Mouse (Mus musculus): ENCODE measurements around the gene Olfr1358.
"Not testable (repeated sequence)": the region's sequence is repeated elsewhere in the genome, so short reads cannot be mapped to it uniquely, and the experiment has no call there.

Gene Olfr1358

DNA sequence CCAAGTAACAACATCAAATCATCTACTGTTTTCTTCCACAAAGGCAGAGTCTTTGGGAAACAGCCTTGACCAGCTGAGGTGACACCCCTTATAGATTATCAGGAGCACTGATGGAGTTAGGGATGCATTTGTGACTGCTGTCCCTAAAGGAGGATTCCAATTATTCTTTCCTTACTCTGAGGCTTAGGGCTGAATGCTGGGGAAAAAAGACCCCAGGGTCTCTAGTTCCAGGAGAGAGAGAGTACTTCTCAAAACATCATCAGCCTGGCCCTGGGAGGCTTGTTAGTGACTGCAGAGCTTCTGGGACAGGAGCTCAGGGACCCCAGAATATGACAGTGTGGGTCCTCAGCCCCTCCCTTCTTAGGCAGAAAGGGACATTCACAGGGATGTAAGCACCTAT is at the start of gene Olfr1358:
Olfr1358 (plus strand) TSS at position 301 of the 400 bp plus-strand sequence.
- no peak for DNase-seq

GRCm38 (mm10) chr10:78467761-78468310 is 49.4 kb upstream of the Olfr1358 start:
- no peak for DNase-seq

- no peak for DNase-seq
These were observed 46.5 kb upstream of the Olfr1358 start for GRCm38 (mm10) chr10:78470582-78471313.

- DNase-seq, result no peak
These were observed 45.2 kb upstream of the Olfr1358 start for GRCm38 (mm10) chr10:78472046-78472445.

GRCm38 (mm10) chr10:78473434-78473833 is 43.8 kb upstream of the Olfr1358 start:
- no peak for DNase-seq

DNA sequence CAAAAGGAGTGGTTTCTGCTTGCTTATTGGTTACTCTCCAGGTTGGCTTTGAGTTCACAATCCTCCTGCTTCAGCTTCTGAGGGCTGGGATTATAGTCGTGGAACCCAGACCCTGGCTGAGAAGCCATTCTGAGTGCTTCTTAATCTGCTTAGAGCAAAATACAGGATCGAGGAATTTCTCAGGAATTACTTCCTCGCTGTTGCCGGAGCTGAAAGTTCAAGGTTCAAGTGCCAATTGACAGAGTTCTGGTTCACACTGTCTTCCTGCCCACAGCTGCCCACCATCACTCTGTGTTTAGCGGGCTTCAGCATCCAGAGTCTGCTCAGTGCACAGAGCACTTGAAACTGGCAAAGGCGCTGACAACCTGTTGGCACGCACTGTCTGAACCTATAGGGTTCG is 42.5 kb upstream of the Olfr1358 start:
- DNase-seq, result no peak

DNA sequence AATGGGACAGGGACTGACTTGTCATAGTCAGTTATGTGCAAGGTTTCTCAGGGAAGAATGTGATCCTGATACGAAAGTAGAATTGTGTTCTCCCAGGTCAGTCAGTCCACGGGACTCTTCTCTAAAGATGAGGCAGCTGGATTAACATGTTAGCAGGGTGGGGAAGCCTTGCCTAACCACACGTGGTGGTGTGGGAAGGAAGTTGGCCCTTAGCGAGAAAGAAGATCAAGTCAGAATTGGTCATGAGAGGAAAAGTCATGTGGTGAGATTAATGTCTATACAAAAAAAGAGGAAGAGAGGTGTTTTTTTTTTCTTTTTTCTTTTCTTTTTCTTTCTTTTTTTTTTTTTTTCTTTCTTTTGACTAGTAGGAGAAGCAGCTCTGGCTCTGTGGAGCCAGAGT is 40.4 kb upstream of the Olfr1358 start:
- DNase-seq, result no peak

GRCm38 (mm10) chr10:78480954-78481927 is 36.0 kb upstream of the Olfr1358 start:
- no peak for DNase-seq

- DNase-seq, result peak; percentile 42
These were observed 35.2 kb upstream of the Olfr1358 start for GRCm38 (mm10) chr10:78481928-78482499.

- not testable (repeated sequence) for DNase-seq
These were observed 31.9 kb upstream of the Olfr1358 start for GRCm38 (mm10) chr10:78485369-78485768.

GRCm38 (mm10) chr10:78486871-78487270 is 30.4 kb upstream of the Olfr1358 start:
- DNase-seq, result no peak

- DNase-seq, result peak; percentile 70
These were observed 29.7 kb upstream of the Olfr1358 start for GRCm38 (mm10) chr10:78487431-78488086.

DNA sequence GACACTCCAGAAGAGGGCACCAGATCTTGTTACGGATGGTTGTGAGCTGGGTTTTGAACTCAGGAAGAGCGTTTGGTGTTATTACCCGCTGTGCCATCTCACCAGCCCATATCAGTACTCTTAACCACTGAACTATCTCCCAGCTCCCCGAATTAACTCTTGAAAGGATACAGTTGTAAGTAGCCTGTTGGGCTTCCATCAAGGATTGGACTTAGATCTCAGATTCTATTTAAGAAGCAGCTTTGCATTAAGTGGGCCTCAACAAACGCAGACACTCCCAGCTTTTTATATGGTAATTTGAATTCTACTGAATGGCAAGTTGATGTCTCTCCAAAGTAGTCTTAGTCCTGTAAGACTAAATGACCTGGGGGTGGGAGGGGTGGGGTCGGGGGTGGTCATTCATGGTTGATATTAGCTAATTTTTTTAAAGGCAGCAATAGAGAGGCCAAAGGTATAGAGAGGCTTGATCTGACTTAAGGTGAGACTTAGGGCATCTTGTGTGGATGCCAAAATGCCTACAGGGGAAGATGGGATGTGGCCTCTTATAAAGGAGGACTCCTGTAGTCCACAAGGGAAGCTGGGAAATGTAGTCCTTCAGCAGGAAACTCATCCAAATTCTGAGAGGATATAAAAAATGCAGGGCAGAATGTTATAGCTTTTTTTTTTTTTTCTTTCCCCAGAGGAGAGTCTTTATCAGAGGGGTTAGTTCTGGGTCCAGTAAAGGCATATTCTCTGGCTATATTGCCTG is 14.1 kb upstream of the Olfr1358 start:
- no peak for DNase-seq

- DNase-seq, result no peak
These were observed 2.6 kb downstream of the Olfr1358 start for GRCm38 (mm10) chr10:78519792-78520191.

- DNase-seq, result no peak
These were observed 3.2 kb downstream of the Olfr1358 start for GRCm38 (mm10) chr10:78520260-78521005.

DNA sequence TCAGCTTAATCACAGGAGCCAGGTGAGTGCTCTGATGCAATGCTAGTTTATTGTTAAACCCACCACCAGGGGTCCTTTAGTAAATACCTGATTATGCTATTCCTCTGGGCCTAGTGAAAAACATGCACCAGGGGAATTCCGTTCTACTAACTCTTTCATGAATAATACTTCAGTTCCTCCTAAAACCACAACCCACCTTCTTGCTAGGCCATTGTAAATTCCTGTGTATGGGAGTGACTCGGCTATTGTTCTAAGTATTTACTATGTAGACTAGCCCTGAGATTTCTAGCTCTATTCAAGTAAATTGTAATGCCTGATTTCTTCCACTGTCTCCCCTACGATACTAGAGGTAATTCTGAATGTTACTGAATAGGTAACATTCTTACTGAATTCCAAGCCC is 7.8 kb downstream of the Olfr1358 start:
- DNase-seq, result not testable (repeated sequence)

DNA sequence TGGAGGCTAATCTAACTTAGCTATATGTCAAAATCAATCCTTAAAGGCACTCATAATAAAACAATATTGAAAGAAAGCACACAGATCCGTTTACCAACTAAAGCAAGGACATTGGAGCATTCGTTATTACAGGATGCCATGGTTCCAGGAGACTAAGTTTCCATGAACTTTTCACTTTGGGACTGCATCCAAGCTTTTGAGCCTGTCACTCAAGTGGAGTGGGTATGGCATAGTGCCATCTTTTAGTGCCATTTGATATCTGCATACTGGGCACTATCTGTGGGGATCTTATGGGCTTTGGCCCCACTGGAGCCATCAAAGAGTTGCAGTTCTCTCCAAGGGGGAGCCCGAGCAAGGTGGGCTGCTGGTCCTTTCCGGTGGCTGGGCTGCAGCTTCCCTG is 8.3 kb downstream of the Olfr1358 start:
- no peak for DNase-seq

DNA sequence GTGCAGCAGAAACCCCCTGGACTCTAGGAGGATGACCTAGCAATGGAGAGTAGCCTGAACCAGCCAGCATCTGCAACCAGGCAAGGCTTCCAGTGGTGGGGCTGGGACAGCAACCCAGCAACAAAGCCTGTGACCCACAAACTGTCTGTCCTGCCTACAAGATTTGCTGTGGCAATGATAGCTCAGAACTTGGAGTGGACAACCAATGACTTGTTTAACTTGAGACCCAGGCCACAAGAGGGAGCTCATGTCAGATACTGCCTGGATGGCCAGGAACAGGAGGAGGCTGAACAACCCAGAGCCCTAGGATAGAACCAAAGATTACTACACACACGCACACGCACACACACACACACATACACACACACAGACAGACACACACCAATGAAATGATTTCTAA is 23.7 kb downstream of the Olfr1358 start:
- DNase-seq, result peak; percentile 10

GRCm38 (mm10) chr10:78565070-78565469 is 47.8 kb downstream of the Olfr1358 start:
- no peak for DNase-seq

- no peak for DNase-seq
These were observed 52.0 kb downstream of the Olfr1358 start for GRCm38 (mm10) chr10:78569191-78569590.

DNA sequence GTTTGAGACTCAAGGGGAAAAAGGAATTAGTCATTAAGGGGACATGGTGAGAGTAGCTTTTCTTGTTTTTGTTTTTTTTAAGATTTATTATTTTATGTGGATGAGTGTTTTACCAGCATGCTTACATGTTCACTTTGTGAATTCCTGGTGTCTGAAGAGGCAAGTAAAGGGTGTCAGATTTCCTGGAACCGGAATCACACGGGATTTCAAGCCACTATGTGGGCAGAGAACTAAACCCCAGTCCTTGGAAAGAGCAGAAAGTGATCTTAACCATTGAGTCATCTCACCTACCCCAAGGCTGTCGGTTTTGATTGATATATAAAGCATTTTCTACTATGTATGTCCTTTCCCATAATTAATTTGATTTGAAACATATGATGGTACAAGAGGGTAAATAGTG is 52.5 kb downstream of the Olfr1358 start:
- no peak for DNase-seq

Measured in cerebellum, adult 11-12 months (tissue).